Mouse (Mus musculus) forebrain, embryonic 11.5 days (tissue): ENCODE results near the gene Prkci. TPM values are rescaled to one million over a fixed set of nuclear protein-coding genes. Genes with fewer than 3 reads are reported as not detected.

ENCODE experiments used
- ATAC-seq: fragments of 200-750 bp; cut with Nextera tagmentation; replicated peaks from 2 replicates; pipeline ENCODE4 v1.8.0; 2017; ENCODE audit warnings: moderate TSS enrichment; ENCODE audit not compliant: low FRiP score
- DNase-seq: peaks from one replicate; pipeline ENCODE4 v3.0.0-alpha.2; 2017; ENCODE audit warnings: low spot score
- H3K27ac ChIP-seq: fragments of 300-500 bp; sonication (generic); 2 replicates; pipeline ENCODE4 v1.5.1; 2014; ENCODE audit warnings: low read depth, low read length
- H3K27me3 ChIP-seq: fragments of 300-500 bp; sonication (generic); 2 replicates; pipeline ENCODE4 v1.6.1; 2014; ENCODE audit warnings: mild to moderate bottlenecking, low read length, mixed read lengths; ENCODE audit not compliant: control insufficient read depth, insufficient read depth
- H3K36me3 ChIP-seq: fragments of 300-500 bp; sonication (generic); 2 replicates; pipeline ENCODE4 v1.6.1; 2014; ENCODE audit warnings: mild to moderate bottlenecking, low read length, moderate library complexity, mixed read lengths; ENCODE audit not compliant: control insufficient read depth, insufficient read depth
- H3K4me1 ChIP-seq: fragments of 300-500 bp; sonication (generic); replicated peaks from 2 replicates; pipeline ENCODE4 v1.6.1; 2014; ENCODE audit warnings: low read length, mixed read lengths; ENCODE audit not compliant: control insufficient read depth, insufficient read depth
- H3K4me2 ChIP-seq: fragments of 300-500 bp; sonication (generic); 2 replicates; pipeline ENCODE4 v1.6.1; 2014; ENCODE audit warnings: low read depth, mild to moderate bottlenecking, low read length, moderate library complexity, mixed read lengths; ENCODE audit not compliant: severe bottlenecking
- H3K4me3 ChIP-seq: fragments of 300-500 bp; sonication (generic); 2 replicates; pipeline ENCODE4 v1.5.1; 2014; ENCODE audit warnings: low read depth, low read length
- H3K9ac ChIP-seq: fragments of 300-500 bp; sonication (generic); 2 replicates; pipeline ENCODE4 v1.6.1; 2014; ENCODE audit warnings: low read length
- H3K9me3 ChIP-seq: fragments of 300-500 bp; sonication (generic); 2 replicates; pipeline ENCODE4 v1.6.1; 2016; ENCODE audit warnings: low read length, mixed read lengths; ENCODE audit not compliant: control insufficient read depth
- WGBS: fragments of 180-500 bp; shearing (Covaris S2); extraction: QIAGEN DNeasy Blood & Tissue Kit; methylation state at CpG from one replicate; pipeline ENCODE4 v1.1.7; 2014; 5-methylcytosine and 5-hydroxymethylcytosine counted together
- microRNA-seq: library from miRNA; unstranded; fragments of <30 nt; microRNA quantifications from one replicate; pipeline ENCODE4, GENCODE M21; 2016; ENCODE audit not compliant: insufficient number of aligned reads
- polyA plus RNA-seq: library from polyadenylated mRNA; unstranded; fragments of >200 nt; fragmentation: Nextera tagmentation; extraction: Ambion mirVana; gene quantifications from 2 replicates; pipeline ENCODE4 v1.2.1, GENCODE M21; 2014

Prkci gene
- polyA plus RNA-seq, 1 experiment from 2014 or later: 44.9 TPM

GRCm38 (mm10) chr3:31098556-31098955, 103.0 kb downstream of the Prkci start:
- Histone ChIP-seq H3K4me1 (peaks cover 5% of the 10 kb centered on the region; the same call in 1 of the 2 replicates), H3K36me3 (no peaks in the 10 kb centered on the region), H3K9ac (no peak overlapping the region), H3K4me3 (no peak overlapping the region), H3K27me3 (no peaks in the 10 kb centered on the region), H3K4me2 (no peak overlapping the region), H3K9me3 (no peaks in the 10 kb centered on the region), H3K27ac (no peak overlapping the region)
- DNase-seq (no peak), ATAC-seq (no peak)
- WGBS: 84% methylated on average over 1 of the region's 1 CpGs

DNA sequence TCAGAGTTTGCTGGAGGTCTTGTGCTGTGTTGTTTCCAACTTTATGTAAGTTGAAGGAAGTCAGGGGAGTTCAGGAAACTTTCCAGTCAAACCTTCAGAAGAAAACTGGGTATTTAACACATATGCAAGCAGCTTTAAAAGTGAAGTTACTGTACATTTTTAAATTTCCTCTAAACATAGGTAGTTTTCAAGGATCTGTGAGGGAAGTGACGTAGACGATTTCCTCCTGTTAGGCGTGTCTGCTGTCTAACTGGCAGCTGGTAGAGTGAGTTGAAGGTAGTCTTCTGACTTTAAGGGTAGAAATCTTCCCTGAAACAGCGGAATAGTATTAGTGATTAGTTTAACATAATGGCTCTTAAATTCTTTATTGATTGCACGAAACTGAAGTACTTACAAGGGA, 104.5 kb downstream of the Prkci start:
- Histone ChIP-seq H3K27ac (no peak overlapping the region), H3K9me3 (no peaks in the 10 kb centered on the region), H3K9ac (no peak overlapping the region), H3K4me1 (peaks cover 5% of the 10 kb centered on the region; the same call in 1 of the 2 replicates), H3K4me2 (peak overlapping the region; percentile 24; the same call in 1 of the 2 replicates), H3K4me3 (0 out of 2 replicates have a peak overlapping the region, but pooled peaks have one; percentile 6), H3K27me3 (no peaks in the 10 kb centered on the region), H3K36me3 (no peaks in the 10 kb centered on the region)
- ATAC-seq: no peak
- WGBS: 91% methylated on average over 5 of the region's 5 CpGs
- no peak for DNase-seq

DNA sequence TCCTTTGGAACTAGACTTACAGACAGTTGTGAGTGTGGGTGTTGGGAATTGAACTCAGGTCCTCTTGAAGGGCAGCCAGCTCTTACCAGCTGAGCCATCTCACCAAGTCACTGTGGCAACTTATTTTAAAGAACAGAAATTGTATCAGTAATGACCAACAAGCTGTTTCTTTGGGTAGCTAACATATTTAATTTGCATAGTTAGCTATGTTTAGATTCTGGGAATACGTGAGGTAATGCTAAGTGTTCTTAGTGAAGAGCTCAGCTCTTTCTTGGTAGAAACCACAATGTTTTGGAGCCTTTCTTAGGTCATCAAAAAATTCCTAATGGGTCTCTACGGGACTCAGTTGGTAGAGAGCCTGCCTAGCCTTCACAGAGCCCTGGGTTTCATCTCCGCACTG, 105.3 kb downstream of the Prkci start:
- WGBS: 98% methylated on average over 3 of the region's 3 CpGs

More for the DNA sequence above, 105.3 kb downstream of the Prkci start:
- Histone ChIP-seq H3K4me1 (peaks cover 5% of the 10 kb centered on the region; the same call in 1 of the 2 replicates), H3K9me3 (no peaks in the 10 kb centered on the region), H3K9ac (no peak overlapping the region), H3K27ac (no peak overlapping the region), H3K4me2 (no peak overlapping the region), H3K27me3 (no peaks in the 10 kb centered on the region), H3K36me3 (no peaks in the 10 kb centered on the region), H3K4me3 (no peak overlapping the region)
- ATAC-seq: no peak
- no peak for DNase-seq

Small RNAs within 50 kb of the gene (microRNA-seq; reads per million reads assigned to microRNA genes)
- not detected for gene Mir7008

Other genes starting within 250 kb of the Prkci start
- not detected in 2 replicates for gene Samd7, start 249.5 kb upstream of the Prkci start, polyA plus RNA-seq
- gene Sec62, start 202.9 kb upstream of the Prkci start, polyA plus RNA-seq: 48.5 and 62.0 TPM in 2 replicates
- gene Gpr160, start 139.8 kb upstream of the Prkci start, polyA plus RNA-seq: 1.1 and 1.4 TPM in 2 replicates
- 6.2 and 7.4 TPM in 2 replicates for gene Phc3, start 26.3 kb upstream of the Prkci start, polyA plus RNA-seq
- gene Skil, start 99.3 kb downstream of the Prkci start, polyA plus RNA-seq: 31.6 and 33.5 TPM in 2 replicates
- 15.5 and 17.0 TPM in 2 replicates for gene Cldn11, start 154.2 kb downstream of the Prkci start, polyA plus RNA-seq